Mouse (Mus musculus) bone marrow, adult 2 months (tissue): Measurements from ENCODE around the gene Wdr20. TPM values are rescaled to one million over a fixed set of nuclear protein-coding genes. Genes with fewer than 3 reads are reported as not detected.

Source experiments
- H3K27ac ChIP-seq: fragments of 200-500 bp; 2 replicates; pipeline ENCODE4 v1.5.1; 2012; ENCODE audit warnings: low read depth, mild to moderate bottlenecking, control low read depth, inconsistent platforms, low read length; ENCODE audit not compliant: control insufficient read depth, poor library complexity, insufficient read depth
- H3K4me1 ChIP-seq: fragments of 200-500 bp; 2 replicates; pipeline ENCODE4 v1.6.1; 2011; ENCODE audit warnings: low read length; ENCODE audit not compliant: control insufficient read depth, insufficient read depth
- H3K4me3 ChIP-seq: fragments of 200-500 bp; replicated peaks from 2 replicates; pipeline ENCODE3; 2011; ENCODE audit warnings: mild to moderate bottlenecking, low read depth, low read length, control low read depth; ENCODE audit not compliant: control insufficient read depth
- CTCF ChIP-seq: fragments of 200-500 bp; IDR thresholded peaks from 2 replicates; pipeline ENCODE4 v1.5.1; 2011; ENCODE audit warnings: low read length, control low read depth; ENCODE audit not compliant: control insufficient read depth, insufficient read depth
- POLR2A ChIP-seq: fragments of 200-500 bp; IDR thresholded peaks from 2 replicates; pipeline ENCODE4 v1.6.1; 2011; ENCODE audit warnings: low read depth, mild to moderate bottlenecking, control low read depth, low read length, borderline replicate concordance; ENCODE audit not compliant: control insufficient read depth
- WGBS: fragments of 180-500 bp; shearing (Covaris S2); methylation state at CpG from one replicate; pipeline ENCODE4 v1.1.7; 2018; 5-methylcytosine and 5-hydroxymethylcytosine counted together
- polyA plus RNA-seq: library from polyadenylated mRNA; stranded (reverse); fragments of >200 nt; gene quantifications from 2 replicates; pipeline ENCODE4 v1.2.4, GENCODE M21; 2011; ENCODE audit warnings: low replicate concordance; ENCODE audit not compliant: missing spikeins, insufficient read depth, insufficient read length

The Wdr20 gene
- polyA plus RNA-seq, 1 experiment, result 16.6 TPM

DNA sequence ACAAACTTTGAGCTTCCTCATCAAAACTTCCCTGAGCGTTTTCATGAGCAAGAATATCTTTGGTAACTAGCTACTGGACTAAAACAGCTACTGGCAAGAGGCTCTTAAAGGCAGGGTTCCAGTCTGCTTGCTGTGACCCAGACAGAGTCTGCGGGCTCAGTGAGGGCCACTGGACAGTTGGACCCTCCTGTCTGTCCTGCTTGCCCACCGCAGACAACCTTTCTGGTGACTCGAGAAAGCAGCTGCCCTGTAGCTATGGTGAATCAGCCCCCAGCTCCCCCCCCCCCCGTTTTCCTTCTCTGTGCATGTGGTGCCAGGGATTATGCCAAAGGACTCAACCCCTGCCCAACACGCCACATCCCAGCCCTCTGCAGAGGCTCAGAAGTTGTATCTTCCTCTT, 59.5 kb downstream of the Wdr20 start:
- 82% methylated on average over 6 of the region's 6 CpGs for WGBS
- TF ChIP-seq CTCF (no peak), POLR2A (no peak)
- no peak overlapping the region for H3K27ac ChIP-seq
- H3K4me3 ChIP-seq, result no peak overlapping the region
- no peaks in the 10 kb centered on the region for H3K4me1 ChIP-seq

DNA sequence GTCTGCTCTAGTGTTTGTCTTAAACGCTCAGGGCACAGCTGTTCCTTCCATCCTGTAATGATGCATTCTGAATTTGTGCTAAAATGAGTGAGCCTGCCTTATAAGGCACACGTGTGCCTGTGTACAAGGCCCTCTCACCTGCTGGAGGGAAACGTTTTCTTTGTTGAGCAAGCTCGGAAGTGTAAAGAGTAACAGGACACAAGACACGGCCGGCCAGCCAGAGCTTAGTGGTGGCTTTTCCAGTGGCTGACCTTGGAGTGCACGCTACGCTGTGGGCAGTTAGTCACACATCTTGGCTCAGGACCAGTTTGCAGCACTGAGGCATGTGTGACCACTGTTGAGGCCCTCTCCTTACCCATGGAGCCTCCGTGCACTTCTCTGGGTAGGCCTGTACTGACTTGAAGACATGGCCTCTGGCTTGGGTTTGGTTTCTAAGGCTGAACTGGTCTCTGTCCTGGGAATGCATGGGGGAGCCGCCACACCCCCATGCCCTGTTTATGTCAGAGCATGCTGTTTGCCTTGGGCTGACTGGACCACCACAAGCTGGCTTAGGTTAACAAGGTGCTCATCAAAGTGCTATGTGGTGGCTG, 60.2 kb downstream of the Wdr20 start:
- WGBS, result 85% methylated on average over 10 of the region's 10 CpGs
- no peak for TF ChIP-seq CTCF
- no peak for TF ChIP-seq POLR2A
- Histone ChIP-seq H3K27ac (no peak overlapping the region), H3K4me1 (no peaks in the 10 kb centered on the region), H3K4me3 (no peak overlapping the region)

DNA sequence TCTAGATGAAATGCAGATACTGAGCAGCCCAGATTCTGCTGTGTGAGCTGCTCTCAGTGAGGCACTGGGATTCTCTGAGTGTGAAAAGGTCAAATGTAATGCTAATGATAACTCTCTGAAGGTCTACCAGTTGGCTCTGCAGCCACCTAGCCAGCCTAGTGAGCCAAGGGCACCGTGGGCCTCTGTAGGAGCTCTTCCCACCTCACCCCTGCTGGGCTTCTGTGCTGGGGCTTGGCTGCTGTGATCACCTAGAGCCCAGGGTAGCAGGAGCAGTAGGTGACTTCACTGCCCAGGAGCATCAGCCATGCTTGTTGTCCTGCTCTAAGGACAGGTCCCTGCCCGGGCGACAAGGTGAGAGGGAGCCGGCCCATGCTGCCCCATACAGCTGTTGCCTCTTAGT, 61.5 kb downstream of the Wdr20 start:
- Histone ChIP-seq H3K4me1 (no peaks in the 10 kb centered on the region), H3K4me3 (no peak overlapping the region), H3K27ac (no peak overlapping the region)
- WGBS, result 94% methylated on average over 4 of the region's 4 CpGs
- no peak for TF ChIP-seq POLR2A

DNA sequence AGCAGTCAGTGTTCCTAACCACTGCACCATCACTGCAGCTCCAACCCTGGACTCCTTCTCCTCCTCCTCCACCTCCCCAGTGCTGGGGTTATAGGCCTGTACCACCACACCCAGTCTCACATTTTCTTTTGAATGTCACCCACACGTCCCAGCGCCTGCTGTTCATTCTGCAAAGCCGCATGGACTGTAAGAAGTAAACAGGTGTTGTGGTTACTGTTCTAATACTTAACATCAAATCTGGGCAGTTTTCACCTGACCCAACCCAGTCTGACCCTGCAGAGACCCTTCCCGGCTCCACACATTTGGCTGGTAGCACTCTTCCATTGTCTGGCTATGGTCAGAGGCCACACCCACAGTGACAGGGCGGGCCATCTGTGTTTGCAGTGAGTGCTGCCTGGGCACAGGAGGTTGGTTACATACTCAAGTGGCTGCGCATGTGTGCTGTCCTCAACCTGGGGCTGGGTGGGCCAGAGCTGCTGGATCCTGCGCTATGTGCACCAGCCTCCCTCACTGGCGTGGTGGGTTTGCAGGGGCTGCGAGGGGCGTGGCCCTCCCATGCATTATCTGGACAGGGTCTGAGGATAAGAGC, 64.2 kb downstream of the Wdr20 start:
- 82% methylated on average over 10 of the region's 10 CpGs for WGBS
- Histone ChIP-seq H3K4me1 (no peaks in the 10 kb centered on the region), H3K27ac (no peak overlapping the region), H3K4me3 (no peak overlapping the region)
- TF ChIP-seq CTCF, result no peak
- no peak for TF ChIP-seq POLR2A

DNA sequence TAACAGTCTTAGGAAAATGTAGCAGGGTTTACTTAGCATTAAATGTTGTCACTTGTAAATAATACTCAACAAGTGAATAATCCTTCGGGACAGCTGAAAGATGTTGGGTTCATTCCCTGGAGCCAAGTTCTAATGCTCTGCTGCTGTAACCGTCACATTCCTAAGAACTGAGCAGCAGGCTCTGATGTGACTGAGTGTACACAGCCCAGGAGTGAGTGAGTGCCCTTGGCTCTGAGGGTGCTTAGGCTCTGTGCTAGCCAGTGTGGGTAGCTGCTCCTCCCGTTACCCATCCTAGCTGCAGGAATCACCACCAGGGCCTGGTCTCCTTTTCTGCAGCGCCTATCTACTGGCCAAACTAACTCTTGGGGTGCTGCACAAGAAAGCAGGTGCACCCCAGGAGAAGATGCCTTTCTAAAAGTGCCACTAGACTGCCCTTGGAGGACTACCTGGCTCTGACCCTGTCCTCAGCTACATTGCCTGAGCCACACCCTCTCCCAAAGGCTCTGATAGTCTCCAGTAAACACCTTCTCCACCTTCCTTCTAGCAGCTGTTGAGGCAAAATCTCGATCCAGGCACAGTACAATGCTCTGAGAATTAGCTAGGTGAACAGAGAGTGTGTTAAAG, 65.0 kb downstream of the Wdr20 start:
- no peaks in the 10 kb centered on the region for H3K4me1 ChIP-seq
- no peak for TF ChIP-seq POLR2A
- no peak for TF ChIP-seq CTCF
- H3K4me3 ChIP-seq, result no peak overlapping the region
- WGBS, result 86% methylated on average over 5 of the region's 5 CpGs
- no peak overlapping the region for H3K27ac ChIP-seq

DNA sequence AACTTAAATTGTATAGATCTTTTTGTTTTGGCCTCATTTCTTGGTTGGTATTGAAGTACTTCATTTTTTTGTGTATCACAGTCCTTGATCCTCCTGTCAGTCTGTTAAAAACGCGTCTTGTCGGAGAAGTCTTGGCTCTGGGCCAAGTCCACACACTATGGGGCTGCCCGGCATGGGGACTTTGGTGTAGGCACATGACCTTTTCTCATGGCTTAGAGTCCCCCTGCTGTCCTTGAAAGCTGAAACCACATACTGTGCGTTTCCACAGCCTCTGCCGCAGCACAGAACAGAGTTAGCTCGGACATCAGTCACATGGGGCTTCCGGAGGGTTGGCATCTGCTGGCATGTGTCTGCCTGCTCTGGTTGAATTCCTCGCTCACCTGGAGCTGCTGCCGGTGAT, 66.5 kb downstream of the Wdr20 start:
- Histone ChIP-seq H3K4me3 (no peak overlapping the region), H3K27ac (no peak overlapping the region), H3K4me1 (no peaks in the 10 kb centered on the region)
- WGBS, result 84% methylated on average over 10 of the region's 10 CpGs
- TF ChIP-seq POLR2A, result no peak
- TF ChIP-seq CTCF, result no peak

DNA sequence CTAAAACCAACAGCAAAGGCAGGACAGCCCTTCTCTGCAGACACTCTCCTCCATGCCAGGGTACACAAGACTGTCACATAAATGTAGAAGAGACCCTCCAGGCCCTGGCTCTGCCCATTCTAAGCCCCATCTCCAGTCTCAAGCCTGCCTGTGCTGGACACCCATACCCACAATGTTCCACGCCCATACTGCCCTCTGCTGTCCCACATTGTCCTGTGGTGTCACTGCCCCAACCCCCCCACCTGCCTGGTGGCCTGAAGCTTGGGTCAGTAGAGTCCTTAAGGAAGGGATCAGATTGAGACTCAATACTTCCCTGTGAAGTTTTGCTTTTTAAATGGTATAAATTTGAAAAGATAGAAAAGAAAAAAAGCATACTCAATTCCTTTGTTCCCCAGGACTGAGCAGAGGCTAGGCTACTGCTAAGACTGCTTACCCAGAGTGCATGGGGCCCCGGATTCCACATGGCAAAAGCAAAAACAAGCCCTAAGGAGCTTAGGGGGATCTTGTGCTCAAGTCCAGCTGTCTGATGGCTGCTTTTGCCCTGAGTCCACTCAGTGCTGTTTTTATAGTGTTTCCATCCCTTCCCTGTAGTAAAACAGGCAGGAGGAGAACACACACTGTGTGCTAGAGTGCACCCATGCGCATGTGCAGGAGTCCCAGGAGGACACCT, 68.7 kb downstream of the Wdr20 start:
- 74% methylated on average over 3 of the region's 3 CpGs for WGBS
- Histone ChIP-seq H3K4me3 (no peak overlapping the region), H3K27ac (no peak overlapping the region), H3K4me1 (no peaks in the 10 kb centered on the region)
- no peak for TF ChIP-seq POLR2A
- TF ChIP-seq CTCF, result peak; percentile 37; the same call in 1 of the 2 replicates

DNA sequence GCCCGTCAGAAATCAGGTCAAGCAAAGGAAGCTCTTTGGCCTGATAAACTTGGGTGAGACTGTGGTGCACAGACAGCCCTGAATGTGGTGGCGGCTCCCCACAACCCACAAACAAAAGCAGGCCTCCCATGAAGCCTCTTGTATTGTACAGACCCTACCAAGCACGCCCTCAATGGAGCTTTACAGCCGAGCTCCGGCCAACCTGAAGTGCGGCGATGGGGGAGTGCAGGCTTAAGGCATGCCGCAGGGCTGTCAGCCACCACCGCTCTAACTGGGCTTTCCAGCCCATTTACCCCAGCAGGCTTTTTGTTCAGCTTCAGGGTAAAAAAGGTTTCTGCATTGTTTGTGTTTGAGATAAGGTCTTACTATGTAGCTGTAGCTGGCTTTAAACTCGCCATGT, 70.7 kb downstream of the Wdr20 start:
- Histone ChIP-seq H3K4me1 (peaks cover 2% of the 10 kb centered on the region; the same call in 1 of the 2 replicates), H3K27ac (no peak overlapping the region), H3K4me3 (no peak overlapping the region)
- TF ChIP-seq CTCF (no peak), POLR2A (no peak)
- 88% methylated on average over 10 of the region's 10 CpGs for WGBS
